Mouse (Mus musculus) CH12F3 (cell line): ENCODE results near the gene Hoxb1.

ENCODE experiments used
- in situ Hi-C: fragments of 300-500 bp; cut with MboI; formaldehyde crosslinking; loops from 2 replicates; pipeline ENCODE4 v1.14.3; 2020; ENCODE audit warnings: low sequenced_read_pairs

Hoxb1 gene

DNA sequence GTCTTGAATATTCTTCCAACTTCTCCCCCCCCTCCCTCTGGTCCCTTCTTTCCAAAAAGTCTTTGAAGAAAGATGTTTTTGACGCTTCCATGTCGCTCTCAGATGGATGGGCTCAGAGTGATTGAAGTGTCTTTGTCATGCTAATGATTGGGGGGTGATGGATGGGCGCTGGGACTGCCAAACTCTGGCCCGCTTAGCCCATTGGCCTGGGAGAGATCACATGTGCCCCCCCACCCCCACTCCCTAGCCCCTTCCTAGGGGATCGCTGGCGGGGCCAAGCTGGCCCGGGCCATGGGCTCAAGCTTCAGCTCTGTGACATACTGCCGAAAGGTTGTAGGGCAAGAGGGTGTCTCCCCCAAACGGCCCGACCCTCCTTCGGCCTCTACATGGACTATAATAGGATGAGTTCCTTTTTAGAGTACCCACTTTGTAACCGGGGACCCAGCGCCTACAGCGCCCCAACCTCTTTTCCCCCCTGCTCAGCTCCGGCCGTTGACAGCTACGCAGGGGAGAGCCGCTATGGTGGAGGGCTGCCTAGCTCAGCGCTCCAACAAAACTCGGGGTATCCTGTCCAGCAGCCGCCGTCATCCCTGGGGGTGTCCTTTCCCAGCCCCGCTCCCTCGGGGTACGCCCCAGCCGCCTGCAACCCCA is at the start of gene Hoxb1:
Hoxb1 (plus strand) TSS at position 312 of the 651 bp plus-strand sequence.
- in situ Hi-C loops = no loop called here

DNA sequence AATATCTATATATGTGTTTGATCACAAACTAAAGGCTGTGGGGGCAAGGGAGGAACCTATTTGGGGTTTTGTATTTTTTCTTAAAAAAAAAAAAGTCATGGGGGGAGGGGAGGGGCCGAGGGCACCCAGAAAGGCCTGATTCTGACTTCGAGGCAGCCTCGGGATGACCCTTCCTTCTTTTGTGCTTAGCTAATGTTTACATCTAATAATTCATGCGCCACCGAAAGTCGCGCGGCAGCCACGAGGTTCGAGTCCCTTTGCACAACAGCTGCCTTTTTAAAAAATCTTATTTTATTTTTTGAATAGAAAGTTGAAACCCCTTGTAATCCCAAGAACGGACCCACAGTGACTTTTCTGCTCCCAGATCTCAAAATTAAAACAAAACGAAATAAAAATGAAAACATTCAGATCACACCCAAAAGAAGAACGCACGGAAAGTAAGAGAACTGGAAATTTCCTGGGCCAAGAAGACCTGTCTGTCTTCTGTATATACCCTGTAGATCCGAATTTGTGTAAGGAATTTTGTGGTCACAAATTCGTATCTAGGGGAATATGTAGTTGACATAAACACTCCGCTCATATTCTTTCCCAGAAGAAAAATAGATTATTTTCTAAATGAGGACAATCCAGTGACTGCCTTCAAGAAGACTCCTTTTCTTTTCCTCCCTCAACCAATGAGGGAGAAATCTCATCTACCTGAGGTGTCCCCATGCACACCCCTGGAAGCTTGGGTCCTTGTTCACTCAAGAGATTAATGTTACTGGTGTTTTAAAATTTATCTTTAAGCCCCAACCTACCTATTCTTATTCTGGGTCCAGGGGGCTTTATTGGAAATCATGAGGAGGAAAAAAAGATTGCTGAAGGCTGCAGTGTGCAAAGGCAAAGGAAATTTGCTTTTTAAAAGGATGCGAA is 48.6 kb upstream of the Hoxb1 start:
- in situ Hi-C loops = no loop called here

DNA sequence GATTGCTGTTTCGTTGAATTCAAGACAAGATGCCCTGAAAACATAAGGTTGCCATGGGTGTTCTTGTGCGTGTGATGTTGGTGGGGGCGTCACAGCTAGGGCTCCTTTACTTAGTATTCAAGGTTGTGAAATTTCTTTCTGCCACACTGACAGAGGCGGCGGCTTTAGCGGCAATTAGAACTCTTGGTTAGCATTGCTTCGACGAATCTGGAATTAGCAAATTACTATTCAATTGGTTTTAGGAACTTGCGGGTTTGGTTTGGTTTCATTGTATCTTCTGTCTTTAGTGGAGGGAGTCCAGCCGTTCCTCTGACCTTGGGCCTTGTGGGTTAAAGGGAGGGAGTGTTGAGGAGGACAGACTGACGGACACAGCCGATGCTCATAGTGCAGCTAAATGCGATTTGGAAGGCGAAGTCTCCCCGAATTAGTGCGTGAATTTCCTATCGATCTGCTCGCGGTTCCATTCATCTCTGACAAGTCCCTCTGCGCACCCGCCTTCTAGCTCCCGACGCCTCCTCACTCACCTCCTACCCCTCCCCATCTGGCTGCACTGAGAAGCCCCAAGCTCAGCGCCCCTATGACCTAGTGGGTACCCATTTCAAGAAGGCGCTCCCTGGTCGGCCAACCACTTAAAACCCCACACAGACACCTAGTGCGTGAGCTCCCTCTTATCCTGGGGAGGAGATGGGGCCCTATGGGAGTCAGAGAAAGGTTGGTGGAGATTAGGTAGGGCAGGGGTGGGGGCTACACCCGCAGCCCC is 47.8 kb upstream of the Hoxb1 start, which contains the start of gene Hoxb4:
Hoxb4 (plus strand) TSS at position 660 of the 760 bp plus-strand sequence.
- in situ Hi-C loops = no loop called here

- in situ Hi-C loops = no loop called here
Observed at GRCm38 (mm10) chr11:96318368-96319070, 47.0 kb upstream of the Hoxb1 start.

- in situ Hi-C loops = no loop called here
Observed at GRCm38 (mm10) chr11:96319071-96319902, 46.3 kb upstream of the Hoxb1 start.

DNA sequence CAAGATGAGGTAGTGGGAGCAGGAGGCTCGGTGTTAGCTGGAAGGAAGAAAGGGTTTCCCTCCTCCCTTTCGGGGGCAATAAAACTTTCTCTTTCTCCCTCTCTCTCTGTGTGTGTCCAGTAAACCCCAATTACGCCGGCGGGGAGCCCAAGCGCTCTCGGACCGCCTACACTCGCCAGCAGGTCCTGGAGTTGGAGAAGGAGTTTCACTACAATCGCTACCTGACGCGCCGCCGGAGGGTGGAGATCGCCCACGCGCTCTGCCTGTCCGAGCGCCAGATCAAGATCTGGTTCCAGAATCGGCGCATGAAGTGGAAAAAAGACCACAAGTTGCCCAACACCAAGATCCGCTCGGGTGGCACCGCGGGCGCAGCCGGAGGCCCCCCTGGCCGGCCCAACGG is 45.6 kb upstream of the Hoxb1 start:
- in situ Hi-C loops = no loop called here

- in situ Hi-C loops = no loop called here
Observed at GRCm38 (mm10) chr11:96320688-96321087, 44.9 kb upstream of the Hoxb1 start.

GRCm38 (mm10) chr11:96321846-96322245 is 43.7 kb upstream of the Hoxb1 start:
- in situ Hi-C loops = no loop called here

- in situ Hi-C loops = no loop called here
Observed at GRCm38 (mm10) chr11:96322738-96323137, 42.8 kb upstream of the Hoxb1 start.

GRCm38 (mm10) chr11:96323154-96323553 is 42.4 kb upstream of the Hoxb1 start, which contains the start of gene Hoxb3:
TSS of gene Hoxb3 (plus strand) at chr11:96323326.
- in situ Hi-C loops = no loop called here

DNA sequence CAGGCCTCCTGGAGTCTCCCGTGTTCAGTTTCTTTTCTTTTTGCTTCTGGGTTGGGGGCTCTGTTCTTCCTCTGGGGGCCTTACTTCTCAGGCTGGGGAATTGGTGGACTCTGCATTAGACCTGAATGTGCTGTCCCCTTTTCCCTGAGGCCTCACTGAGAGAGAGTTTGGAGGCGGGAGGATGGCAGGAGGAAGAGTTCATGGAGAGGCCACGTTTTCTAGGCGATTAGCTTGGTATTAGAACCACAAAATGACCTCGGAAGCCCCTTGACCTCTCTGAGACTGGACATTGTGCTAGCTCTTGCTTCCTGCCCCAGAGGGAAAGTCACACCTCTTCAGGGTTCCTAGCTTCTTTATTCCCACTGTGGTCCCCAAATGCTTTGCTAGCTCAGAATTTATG is 41.4 kb upstream of the Hoxb1 start:
- in situ Hi-C loops = no loop called here

GRCm38 (mm10) chr11:96324965-96325364 is 40.6 kb upstream of the Hoxb1 start:
- in situ Hi-C loops = no loop called here

- in situ Hi-C loops = no loop called here
Observed at GRCm38 (mm10) chr11:96325747-96326212, 39.8 kb upstream of the Hoxb1 start.

GRCm38 (mm10) chr11:96326705-96327104 is 38.8 kb upstream of the Hoxb1 start:
- in situ Hi-C loops = no loop called here

DNA sequence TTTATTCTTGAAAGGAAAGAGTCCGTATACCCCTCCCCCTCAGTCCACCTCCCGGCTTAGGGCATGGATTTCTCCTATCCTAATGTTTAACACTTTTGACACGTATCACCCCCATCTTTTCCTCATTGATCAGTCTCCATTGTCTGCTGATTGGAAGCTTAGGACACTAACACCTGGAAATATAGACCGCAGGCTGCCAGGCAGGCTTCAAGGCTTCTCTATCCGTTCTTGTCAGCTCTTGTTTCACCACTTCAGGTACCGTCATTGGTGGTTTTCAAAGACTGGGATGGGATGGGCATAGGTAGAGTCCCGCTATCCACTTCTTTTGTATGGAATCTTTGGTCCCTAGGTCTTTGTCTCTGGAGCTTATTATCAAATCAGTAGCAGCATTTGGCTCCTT is 38.4 kb upstream of the Hoxb1 start:
- in situ Hi-C loops = no loop called here

GRCm38 (mm10) chr11:96327750-96328149 is 37.8 kb upstream of the Hoxb1 start:
- in situ Hi-C loops = no loop called here

DNA sequence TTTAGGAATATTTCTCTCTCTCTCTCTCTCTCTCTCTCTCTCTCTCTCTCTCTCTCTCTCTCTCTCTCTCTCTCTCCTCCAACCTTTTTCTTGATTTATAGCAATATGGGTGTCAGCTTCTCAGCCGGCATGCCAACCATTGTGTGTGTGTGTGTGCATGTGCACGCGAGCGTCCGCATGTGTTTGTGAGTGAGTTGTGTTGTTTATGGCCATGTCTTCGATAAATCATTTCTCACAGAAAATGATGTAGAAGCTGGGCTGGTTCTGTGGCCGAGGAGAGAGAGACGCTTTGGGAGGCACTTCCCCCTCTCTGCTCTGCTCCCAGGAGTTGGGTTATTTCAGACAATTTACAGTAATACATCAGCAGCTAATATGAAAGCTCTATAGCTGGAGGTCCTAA is 36.9 kb upstream of the Hoxb1 start:
- in situ Hi-C loops = no loop called here

- in situ Hi-C loops = no loop called here
Observed at GRCm38 (mm10) chr11:96332105-96332504, 33.4 kb upstream of the Hoxb1 start.

DNA sequence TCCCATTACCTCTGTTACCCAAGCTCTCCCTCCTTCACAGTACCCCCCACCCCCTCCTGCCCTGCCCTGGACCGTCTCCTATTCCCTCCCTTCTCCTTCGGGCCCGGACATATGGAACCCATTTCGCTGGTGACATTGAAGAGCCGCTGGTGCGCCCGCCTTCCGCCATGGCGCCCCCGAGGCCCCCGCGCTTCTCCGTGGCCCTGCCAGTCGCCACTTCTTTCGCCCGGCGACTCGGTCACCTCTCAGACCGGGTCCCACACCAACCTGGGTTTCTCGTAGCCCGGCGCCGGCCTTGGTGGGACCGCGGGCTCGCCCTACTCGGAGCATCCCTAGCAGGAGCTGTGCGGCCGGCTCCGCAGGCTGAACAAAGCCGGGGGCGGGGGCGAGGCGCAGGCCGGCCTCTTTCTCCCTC is 32.9 kb upstream of the Hoxb1 start:
- in situ Hi-C loops = no loop called here
